Mouse (Mus musculus) G1E (cell line): Measurements from ENCODE around the gene Slc35f3. TPM values are rescaled to one million over a fixed set of nuclear protein-coding genes. Genes with fewer than 3 reads are reported as not detected.

Experiments used
- ATAC-seq: 2 replicates; pipeline ENCODE4 v1.8.0; 2016; ENCODE audit warnings: mild to moderate bottlenecking; ENCODE audit not compliant: insufficient number of reproducible peaks, poor library complexity, low FRiP score, severe bottlenecking; ENCODE audit errors: extremely low read depth
- DNase-seq: peaks from one replicate; pipeline ENCODE4 v3.0.0; 2012; ENCODE audit warnings: low spot score
- H3K27me3 ChIP-seq: 2 replicates; pipeline ENCODE4 v1.6.1; 2012; ENCODE audit warnings: mild to moderate bottlenecking, low read length, inconsistent platforms; ENCODE audit not compliant: insufficient read depth
- H3K36me3 ChIP-seq: replicated peaks from 2 replicates; pipeline ENCODE3; 2012; ENCODE audit warnings: mild to moderate bottlenecking, inconsistent platforms
- H3K4me1 ChIP-seq: 2 replicates; pipeline ENCODE4 v1.6.1; 2012; ENCODE audit warnings: low read depth, low read length, inconsistent platforms, mixed read lengths; ENCODE audit not compliant: insufficient read depth
- H3K4me3 ChIP-seq: 2 replicates; pipeline ENCODE4 v1.5.1; 2012; ENCODE audit warnings: low read depth, mild to moderate bottlenecking, inconsistent platforms, low read length, moderate library complexity, mixed read lengths
- H3K9me3 ChIP-seq: replicated peaks from 2 replicates; pipeline ENCODE4 v1.6.1; 2012; ENCODE audit warnings: inconsistent platforms
- CTCF ChIP-seq: IDR thresholded peaks from 2 replicates; pipeline ENCODE4 v1.5.1; 2012; ENCODE audit warnings: low read depth, low read length, inconsistent platforms, mixed read lengths
- GATA1 ChIP-seq: IDR thresholded peaks from 2 replicates; pipeline ENCODE4 v1.6.1; 2012; ENCODE audit warnings: borderline replicate concordance, low read length, inconsistent platforms, mixed read lengths
- GATA2 ChIP-seq: IDR thresholded peaks from 2 replicates; pipeline ENCODE4 v1.6.1; 2012; ENCODE audit warnings: low read depth, low read length, inconsistent platforms, borderline replicate concordance
- POLR2AphosphoS5 ChIP-seq: IDR thresholded peaks from 2 replicates; pipeline ENCODE4 v1.6.1; 2012; ENCODE audit warnings: low read depth, low read length, inconsistent platforms; ENCODE audit not compliant: insufficient replicate concordance
- TAL1 ChIP-seq: conservative IDR thresholded peaks from 2 replicates; pipeline ENCODE4 v1.6.1; 2012; ENCODE audit warnings: low read depth, low read length, inconsistent platforms, mixed read lengths
- polyA plus RNA-seq: library from polyadenylated mRNA; stranded (reverse); fragments of >175 nt; gene quantifications from 2 replicates; pipeline ENCODE4 v1.2.3, GENCODE M21; 2012
- total RNA-seq, 2 experiments: library from RNA; stranded (forward) in 1 of 2; stranded (reverse) in 1 of 2; fragments of 200-1000 nt in 1 of 2; fragments of >200 nt in 1 of 2; fragmentation: Nextera tagmentation in 1 of 2; gene quantifications; 2 replicates each; pipeline ENCODE4 v1.2.3; 2014 to 2017

Gene Slc35f3
- total and polyA plus RNA-seq, 3 experiments, result not detected

- peaks cover 76% of the 10 kb centered on the region for H3K36me3 ChIP-seq
- H3K27me3 ChIP-seq, result no peaks in the 10 kb centered on the region
- no peaks in the 10 kb centered on the region for H3K9me3 ChIP-seq
- DNase-seq (no peak), ATAC-seq (no peak)
- no peak overlapping the region for H3K4me3 ChIP-seq
- H3K4me1 ChIP-seq, result 0 out of 2 replicates have a peak, but pooled peaks cover 2% of the 10 kb centered on the region
- TF ChIP-seq GATA2 (no peak), TAL1 (no peak), CTCF (no peak), POLR2AphosphoS5 (no peak), GATA1 (no peak)
Observed at GRCm38 (mm10) chr8:126429635-126430034, 131.3 kb downstream of the Slc35f3 start.

DNA sequence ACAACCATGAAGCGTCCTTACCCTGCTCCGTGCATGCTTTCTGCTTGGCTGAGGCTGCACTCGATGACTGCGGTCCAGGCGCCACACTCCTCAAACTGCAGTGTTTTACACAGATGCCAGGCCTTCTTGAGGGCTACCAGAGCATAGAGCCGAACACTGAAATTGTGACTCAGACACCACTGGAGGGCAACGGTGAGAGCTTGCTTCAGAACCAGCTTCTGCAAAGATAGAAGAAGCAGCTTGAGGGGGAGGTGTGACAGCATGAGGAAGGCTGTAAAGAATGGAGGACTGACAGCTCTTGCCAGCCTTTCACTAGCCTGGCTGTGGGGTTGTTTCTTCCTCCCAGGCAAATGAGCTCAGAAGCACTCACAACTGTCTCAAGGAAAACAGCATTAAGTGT is 135.5 kb downstream of the Slc35f3 start:
- TF ChIP-seq TAL1 (no peak), GATA1 (no peak), GATA2 (no peak)

DNA sequence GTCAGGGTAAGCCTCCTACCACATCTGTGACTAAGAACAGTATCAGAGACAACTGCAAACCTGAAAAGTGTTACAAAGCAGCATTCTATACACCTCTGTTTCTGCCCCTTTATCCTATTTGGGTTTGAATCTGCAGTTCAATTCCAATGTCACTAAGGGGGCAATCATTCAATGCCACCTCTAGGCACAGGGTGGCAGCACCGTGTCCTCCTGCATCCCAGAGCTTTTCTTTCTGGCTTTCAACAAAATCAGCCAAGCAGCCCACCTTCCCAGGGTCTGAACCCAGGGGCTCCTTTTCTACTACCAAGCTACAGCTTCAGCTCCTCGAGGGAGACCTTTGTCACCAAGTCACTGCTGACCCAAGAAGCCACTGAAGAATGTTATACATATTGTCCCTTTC is 140.6 kb downstream of the Slc35f3 start:
- ATAC-seq (no peak), DNase-seq (no peak)
- Histone ChIP-seq H3K4me3 (no peak overlapping the region), H3K9me3 (no peaks in the 10 kb centered on the region), H3K36me3 (peaks cover 44% of the 10 kb centered on the region), H3K4me1 (0 out of 2 replicates have a peak, but pooled peaks cover 1% of the 10 kb centered on the region), H3K27me3 (no peaks in the 10 kb centered on the region)
- TF ChIP-seq GATA1 (no peak), CTCF (no peak), POLR2AphosphoS5 (no peak), TAL1 (no peak), GATA2 (no peak)

More for the DNA sequence above, 135.5 kb downstream of the Slc35f3 start:
- DNase-seq, result no peak
- Histone ChIP-seq H3K27me3 (no peaks in the 10 kb centered on the region), H3K4me3 (no peak overlapping the region), H3K36me3 (peaks cover 68% of the 10 kb centered on the region), H3K9me3 (no peaks in the 10 kb centered on the region), H3K4me1 (0 out of 2 replicates have a peak, but pooled peaks cover 2% of the 10 kb centered on the region)
- ATAC-seq, result no peak

Other genes starting within 250 kb of the Slc35f3 start
- gene Coa6, start 124.0 kb downstream of the Slc35f3 start, total RNA-seq (2014; fragmentation: Nextera tagmentation), result 11.1 and 21.3 TPM in 2 replicates
- 44.1 and 52.8 TPM in 2 replicates for gene Coa6, start 124.0 kb downstream of the Slc35f3 start, total RNA-seq (2017)
- 81.2 and 89.2 TPM in 2 replicates for gene Coa6, start 124.0 kb downstream of the Slc35f3 start, polyA plus RNA-seq
- 1.7 and 2.6 TPM in 2 replicates for gene Tarbp1, start 176.5 kb downstream of the Slc35f3 start, total RNA-seq (2014; fragmentation: Nextera tagmentation)
- 1.8 and 2.0 TPM in 2 replicates for gene Tarbp1, start 176.5 kb downstream of the Slc35f3 start, total RNA-seq (2017)
- 0.84 and 1.4 TPM in 2 replicates for gene Tarbp1, start 176.5 kb downstream of the Slc35f3 start, polyA plus RNA-seq